Mouse (Mus musculus) ES-Bruce4 (cell line): ENCODE measurements at regions not wholly inside any gene's neighbourhood (a gene's known extent, or its start where the extent isn't known, plus 50 kb on each side); places are given as distances from the start of the nearest gene placed in this dataset.

Experiments used
- H3K27ac ChIP-seq: 2 replicates; pipeline ENCODE4 v1.5.1; 2012; ENCODE audit warnings: low read length, inconsistent platforms; ENCODE audit not compliant: insufficient read depth
- H3K27me3 ChIP-seq: 2 replicates; pipeline ENCODE4 v1.6.1; 2012; ENCODE audit warnings: mild to moderate bottlenecking, low read length, inconsistent platforms; ENCODE audit not compliant: control insufficient read depth, poor library complexity, insufficient read depth, severe bottlenecking
- H3K36me3 ChIP-seq: 2 replicates; pipeline ENCODE4 v1.6.1; 2012; ENCODE audit warnings: inconsistent platforms, mild to moderate bottlenecking, low read length, moderate library complexity; ENCODE audit not compliant: control insufficient read depth, poor library complexity, insufficient read depth, severe bottlenecking
- H3K4me1 ChIP-seq: one replicate; pipeline ENCODE4 v1.8.1; 2011; ENCODE audit warnings: low read length; ENCODE audit not compliant: control insufficient read depth, insufficient read depth
- H3K4me3 ChIP-seq: 2 replicates; pipeline ENCODE4 v1.5.1; 2011; ENCODE audit warnings: low read depth, mild to moderate bottlenecking, low read length
- H3K9ac ChIP-seq: 2 replicates; pipeline ENCODE4 v1.6.1; 2012; ENCODE audit warnings: low read depth, mild to moderate bottlenecking, inconsistent platforms; ENCODE audit not compliant: poor library complexity, severe bottlenecking
- H3K9me3 ChIP-seq: replicated peaks from 2 replicates; pipeline ENCODE4 v1.6.1; 2012; ENCODE audit warnings: mild to moderate bottlenecking, low read length, inconsistent platforms; ENCODE audit not compliant: control insufficient read depth, poor library complexity, insufficient read depth, severe bottlenecking
- CTCF ChIP-seq: IDR thresholded peaks from one replicate; pipeline ENCODE4 v1.8.1; 2011; ENCODE audit warnings: low read depth, low read length
- EP300 ChIP-seq: IDR thresholded peaks from 2 replicates; pipeline ENCODE4 v1.6.1; 2011; ENCODE audit warnings: low read depth, low read length; ENCODE audit not compliant: insufficient read depth
- POLR2A ChIP-seq: IDR thresholded peaks from one replicate; pipeline ENCODE4 v1.8.1; 2011; ENCODE audit warnings: low read length; ENCODE audit not compliant: insufficient read depth

DNA sequence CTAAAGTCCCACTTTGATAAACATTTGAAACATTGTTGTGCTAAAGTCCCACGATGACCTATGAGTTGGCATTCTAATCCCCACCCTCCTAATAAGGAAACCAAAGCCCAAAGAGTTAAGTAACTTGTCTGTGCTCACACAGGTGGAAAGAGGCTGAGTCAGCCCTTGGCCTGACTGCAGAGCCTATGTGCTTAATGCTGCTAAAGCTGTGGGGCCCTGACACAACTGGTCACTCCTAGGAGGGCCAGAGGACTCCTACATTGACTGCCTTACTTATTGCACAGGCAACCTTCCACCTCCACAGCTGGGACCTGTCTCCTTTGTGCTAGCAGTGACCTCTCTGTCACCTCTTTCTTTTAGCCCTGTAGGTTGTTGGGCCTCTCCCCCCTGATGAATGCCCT, 91.4 kb upstream of the Hes1 start:
- TF ChIP-seq CTCF (no peak), POLR2A (no peak), EP300 (0 out of 2 replicates have a peak, but pooled peaks have one; percentile 16)
- H3K4me1 ChIP-seq, result peaks cover 10% of the 10 kb centered on the region
- H3K9me3 ChIP-seq, result no peaks in the 10 kb centered on the region
- H3K27ac ChIP-seq, result no peak overlapping the region
- no peaks in the 10 kb centered on the region for H3K36me3 ChIP-seq
- no peaks in the 10 kb centered on the region for H3K27me3 ChIP-seq
- H3K9ac ChIP-seq, result no peak overlapping the region
- no peak overlapping the region for H3K4me3 ChIP-seq

DNA sequence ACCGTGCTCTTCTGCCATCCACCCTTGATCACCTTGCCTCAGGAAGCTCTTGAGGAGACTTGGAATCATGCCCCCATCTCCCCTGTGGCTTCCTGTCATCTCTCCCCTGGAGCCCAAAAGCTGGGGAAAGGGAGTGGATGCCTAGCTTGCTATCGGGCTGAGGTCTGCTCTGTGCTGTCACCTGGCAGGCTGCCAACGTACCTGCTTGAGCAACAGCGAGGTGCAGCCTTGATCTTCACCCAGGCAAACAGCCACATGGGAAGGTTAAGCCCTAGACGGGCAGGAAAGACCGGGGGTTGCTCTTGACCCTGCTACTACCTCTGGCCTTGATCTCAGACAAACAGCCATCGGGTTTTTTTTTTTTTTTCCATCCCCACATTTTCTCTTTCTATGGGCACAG, 90.9 kb upstream of the Hes1 start:
- Histone ChIP-seq H3K9me3 (no peaks in the 10 kb centered on the region), H3K4me3 (no peak overlapping the region), H3K9ac (no peak overlapping the region), H3K36me3 (no peaks in the 10 kb centered on the region), H3K4me1 (peaks cover 10% of the 10 kb centered on the region), H3K27ac (no peak overlapping the region), H3K27me3 (no peaks in the 10 kb centered on the region)
- TF ChIP-seq CTCF, result no peak

DNA sequence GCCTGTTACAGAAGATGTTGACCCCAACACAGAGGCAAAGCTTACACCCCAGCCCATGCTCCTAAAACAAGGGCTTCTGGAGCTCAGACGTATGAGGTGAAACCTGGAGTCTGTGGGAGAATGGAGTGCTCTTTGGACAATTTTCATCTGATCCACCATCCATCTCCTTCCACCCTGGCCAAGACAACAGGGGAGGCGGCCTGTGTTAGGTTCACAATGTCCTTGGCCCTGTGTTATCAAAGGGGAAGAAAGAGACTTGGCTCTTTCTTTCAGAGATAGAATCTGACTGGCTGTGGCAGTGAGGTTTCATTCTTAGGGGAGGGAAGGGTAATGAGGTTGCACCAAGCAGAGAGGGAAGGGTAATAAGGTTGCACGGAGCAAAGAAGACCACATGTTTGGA, 88.4 kb upstream of the Hes1 start:
- Histone ChIP-seq H3K36me3 (no peaks in the 10 kb centered on the region), H3K4me1 (peaks cover 10% of the 10 kb centered on the region), H3K9me3 (no peaks in the 10 kb centered on the region), H3K9ac (no peak overlapping the region), H3K27ac (no peak overlapping the region), H3K4me3 (no peak overlapping the region), H3K27me3 (no peaks in the 10 kb centered on the region)
- TF ChIP-seq EP300 (no peak), CTCF (no peak), POLR2A (no peak)

DNA sequence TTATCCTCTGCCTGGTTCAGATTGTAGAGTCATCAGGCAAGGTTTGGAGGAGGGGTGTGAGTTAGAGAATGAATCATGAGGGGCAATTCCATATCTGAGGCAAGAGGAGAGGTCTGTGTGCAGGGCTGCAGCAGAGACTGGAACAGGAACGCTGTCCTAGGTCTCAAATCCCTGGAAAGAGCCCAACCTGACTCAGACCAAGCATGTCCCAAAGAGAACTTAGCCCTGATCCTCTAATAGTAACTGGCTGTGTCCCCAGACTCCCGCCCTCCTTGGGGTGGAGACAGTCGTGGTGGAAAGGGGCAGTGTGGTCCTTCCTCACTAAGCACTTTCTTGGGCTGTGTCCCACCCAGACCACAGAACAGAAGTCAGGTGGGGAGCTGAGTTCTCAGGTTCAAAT, 87.2 kb upstream of the Hes1 start:
- Histone ChIP-seq H3K36me3 (no peaks in the 10 kb centered on the region), H3K9ac (no peak overlapping the region), H3K4me1 (peaks cover 10% of the 10 kb centered on the region), H3K27me3 (no peaks in the 10 kb centered on the region), H3K4me3 (no peak overlapping the region), H3K27ac (no peak overlapping the region), H3K9me3 (no peaks in the 10 kb centered on the region)
- no peak for TF ChIP-seq EP300
- no peak for TF ChIP-seq POLR2A
- no peak for TF ChIP-seq CTCF

DNA sequence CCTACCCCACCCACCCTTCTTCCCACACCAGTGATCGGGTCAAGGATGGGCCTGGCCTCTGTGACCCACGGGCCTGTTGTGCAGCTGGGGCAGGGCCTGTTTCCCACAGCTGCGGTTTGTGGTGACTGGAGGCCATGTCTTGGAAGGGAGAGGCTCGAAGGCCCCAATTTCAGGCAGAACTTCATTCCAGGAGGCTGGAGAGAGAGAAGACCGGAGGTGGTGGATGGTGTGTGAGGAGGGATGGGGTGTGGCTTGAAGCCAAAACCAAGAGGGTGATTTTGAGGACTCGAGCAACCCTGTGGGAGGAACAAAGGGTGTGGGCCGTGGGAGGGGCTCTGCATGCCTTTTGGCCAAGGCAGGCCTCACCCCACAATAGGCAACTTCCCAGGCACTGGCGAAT, 86.5 kb upstream of the Hes1 start:
- TF ChIP-seq CTCF (no peak), EP300 (no peak), POLR2A (no peak)
- Histone ChIP-seq H3K27me3 (no peaks in the 10 kb centered on the region), H3K9me3 (no peaks in the 10 kb centered on the region), H3K4me1 (peaks cover 10% of the 10 kb centered on the region), H3K4me3 (no peak overlapping the region), H3K27ac (no peak overlapping the region), H3K9ac (no peak overlapping the region), H3K36me3 (no peaks in the 10 kb centered on the region)

DNA sequence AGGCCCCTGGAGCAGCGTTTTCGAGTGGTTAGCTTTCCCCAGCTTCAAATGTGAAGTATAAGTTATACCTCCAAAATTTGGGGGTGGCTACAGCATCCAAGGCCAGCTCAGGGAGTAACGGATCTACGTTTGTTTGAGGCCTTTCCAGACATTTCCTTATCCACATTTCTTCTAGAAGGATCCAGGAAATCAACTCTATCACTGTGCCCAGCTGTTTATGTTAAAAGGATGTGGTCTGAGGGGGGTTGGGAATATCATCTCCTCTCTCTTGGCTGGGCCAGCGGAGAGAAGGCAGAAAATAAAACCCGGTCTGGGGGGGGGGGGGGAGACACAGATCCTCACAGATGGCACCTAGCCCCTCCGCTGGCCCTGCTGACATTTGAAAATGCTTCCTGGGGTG, 85.1 kb upstream of the Hes1 start:
- TF ChIP-seq EP300 (no peak), POLR2A (no peak)
- Histone ChIP-seq H3K36me3 (no peaks in the 10 kb centered on the region), H3K9me3 (no peaks in the 10 kb centered on the region), H3K27me3 (no peaks in the 10 kb centered on the region), H3K27ac (no peak overlapping the region), H3K9ac (no peak overlapping the region), H3K4me3 (no peak overlapping the region), H3K4me1 (peaks cover 8% of the 10 kb centered on the region)

DNA sequence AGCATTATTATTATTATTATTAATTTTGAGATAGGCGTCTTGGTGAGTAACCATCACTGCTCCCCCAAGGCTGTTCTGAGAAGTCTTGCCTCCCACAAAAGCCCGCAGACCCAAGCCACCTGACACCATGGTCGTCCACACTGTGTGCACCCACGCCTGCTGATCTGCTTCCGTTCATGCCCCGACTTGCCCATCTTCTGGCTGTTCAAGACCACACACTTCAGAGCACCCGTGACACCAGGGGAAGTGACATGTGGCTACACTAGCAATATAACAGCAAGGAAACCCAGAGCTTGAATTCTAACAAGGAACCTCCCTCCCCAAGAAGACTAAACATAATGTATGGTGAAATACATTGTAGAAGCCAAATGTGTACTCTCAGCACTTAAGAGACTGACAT, 82.6 kb upstream of the Hes1 start:
- no peaks in the 10 kb centered on the region for H3K36me3 ChIP-seq
- H3K9ac ChIP-seq, result no peak overlapping the region
- H3K9me3 ChIP-seq, result no peaks in the 10 kb centered on the region
- no peak for TF ChIP-seq POLR2A
- TF ChIP-seq EP300, result 0 out of 2 replicates have a peak, but pooled peaks have one; percentile 15
- no peak for TF ChIP-seq CTCF
- peaks cover 8% of the 10 kb centered on the region for H3K4me1 ChIP-seq
- H3K27ac ChIP-seq, result no peak overlapping the region
- H3K27me3 ChIP-seq, result no peaks in the 10 kb centered on the region
- H3K4me3 ChIP-seq, result no peak overlapping the region
